Mouse (Mus musculus): ENCODE data around the gene Tifa.
"Not testable (repeated sequence)": the region's sequence is repeated elsewhere in the genome, so short reads cannot be mapped to it uniquely, and the experiment has no call there.

Tifa gene

DNA sequence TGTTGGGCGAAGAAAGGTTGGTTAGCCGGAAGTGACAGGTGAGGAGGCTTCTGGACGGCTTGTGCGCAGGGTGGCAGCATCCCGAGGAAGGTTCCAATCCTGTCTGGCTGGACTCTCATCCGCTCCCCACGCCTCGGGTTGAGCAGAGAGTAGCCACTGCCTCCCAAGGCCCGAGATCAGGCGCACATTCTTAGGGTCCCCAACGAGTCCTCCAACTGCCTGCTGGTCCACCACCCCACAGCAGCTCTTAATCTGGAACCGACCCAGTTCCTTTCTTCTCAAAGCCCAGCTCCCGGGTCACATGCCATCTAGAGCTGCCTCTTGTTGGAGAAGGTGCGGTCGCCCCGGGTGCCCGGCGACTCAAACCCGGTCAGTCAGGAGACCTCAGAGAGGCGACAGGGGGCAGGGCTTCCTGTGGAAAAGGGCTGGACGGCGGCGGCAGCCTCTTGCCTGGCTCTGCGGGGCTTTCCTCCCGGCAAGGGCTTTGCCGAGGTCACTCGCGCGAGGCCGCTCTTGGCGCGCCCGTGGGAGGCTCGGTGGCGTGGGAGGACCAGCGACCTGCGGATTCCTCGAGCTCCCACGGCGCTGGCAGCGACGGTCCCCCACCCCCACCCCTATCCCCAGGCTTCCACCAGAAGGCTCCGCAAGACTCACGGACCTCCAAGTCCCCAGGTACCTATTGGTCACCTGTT lies at the start of gene Tifa:
TSS of gene Tifa (plus strand) at position 306 of the 692 bp plus-strand sequence.
- peak; percentile 67 for DNase-seq (ENCODE audit: low read depth)

DNA sequence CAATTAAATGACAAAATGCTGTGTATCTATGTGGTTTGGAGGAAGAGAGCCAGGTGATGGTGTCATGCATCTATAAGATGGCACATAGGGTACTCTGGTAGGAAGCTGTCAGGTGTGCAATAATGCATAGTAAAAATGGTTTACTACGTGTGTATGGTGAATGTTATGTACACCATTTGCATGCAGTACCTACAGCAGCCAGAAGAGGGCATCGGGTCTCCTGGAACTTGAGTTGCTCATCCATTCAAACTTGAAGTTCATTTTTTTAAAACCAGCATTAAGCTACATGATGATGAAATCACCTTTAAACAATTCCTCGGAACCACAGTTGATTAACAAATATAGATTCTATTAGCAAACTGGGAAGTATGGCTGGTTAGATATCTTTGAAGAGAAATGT lies 48.1 kb upstream of the Tifa start:
- peak; percentile 15 for DNase-seq (ENCODE audit: low read depth)

DNA sequence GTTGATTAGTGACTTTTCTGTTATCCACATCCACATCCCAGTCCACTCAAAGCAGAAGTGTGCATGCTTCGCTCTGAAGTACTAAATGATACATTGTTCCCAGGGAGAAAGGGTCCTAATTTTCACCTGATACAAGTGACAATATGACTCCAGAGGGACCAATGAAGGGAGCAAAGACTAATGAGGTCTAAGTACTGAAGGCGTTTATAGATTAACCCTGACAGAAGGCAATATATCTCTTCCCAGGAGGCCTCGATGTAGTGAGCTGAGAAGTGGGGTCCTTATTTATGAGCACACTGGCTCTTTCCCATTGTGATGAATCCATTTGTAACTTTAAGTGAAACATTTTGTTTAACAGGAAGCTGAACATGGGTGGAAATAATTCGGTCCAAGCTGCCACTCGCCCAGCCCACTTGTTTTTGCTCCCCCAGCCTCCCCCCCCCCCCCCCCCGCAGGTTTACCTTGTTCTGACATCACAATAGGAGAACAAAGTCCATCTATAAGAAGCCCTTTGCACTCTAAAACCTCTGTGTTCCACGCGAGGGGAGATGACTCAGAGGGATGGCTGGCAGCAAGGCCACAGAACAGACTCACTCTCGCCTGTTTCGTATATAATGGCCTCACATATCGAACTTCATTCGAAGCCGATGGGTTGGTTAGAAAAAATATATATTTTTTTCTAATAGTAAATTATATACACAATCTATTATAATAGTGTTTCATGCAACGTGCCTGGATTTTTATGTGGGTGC lies 45.8 kb upstream of the Tifa start:
- DNase-seq (ENCODE audit: low read depth): no peak

DNA sequence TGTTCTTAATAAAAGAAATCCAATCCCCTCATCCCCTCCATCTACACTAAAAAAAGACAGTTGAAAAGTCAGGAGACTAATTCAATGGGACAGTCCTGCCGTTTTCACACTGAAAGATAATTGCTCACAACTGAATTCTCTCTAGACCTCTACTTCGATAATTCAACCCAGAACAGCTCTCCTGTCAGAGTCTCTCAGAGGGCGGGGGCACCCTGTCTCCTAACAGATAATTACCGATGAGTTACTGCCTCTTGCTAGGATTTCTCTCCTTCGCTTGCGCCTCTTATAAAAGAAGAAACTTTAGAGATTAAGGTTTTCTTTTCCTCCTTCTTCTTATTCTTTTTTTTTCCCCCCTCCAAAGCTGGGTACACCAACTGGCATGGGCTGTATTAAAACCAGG lies 44.1 kb upstream of the Tifa start:
- DNase-seq (ENCODE audit: low read depth): no peak

DNA sequence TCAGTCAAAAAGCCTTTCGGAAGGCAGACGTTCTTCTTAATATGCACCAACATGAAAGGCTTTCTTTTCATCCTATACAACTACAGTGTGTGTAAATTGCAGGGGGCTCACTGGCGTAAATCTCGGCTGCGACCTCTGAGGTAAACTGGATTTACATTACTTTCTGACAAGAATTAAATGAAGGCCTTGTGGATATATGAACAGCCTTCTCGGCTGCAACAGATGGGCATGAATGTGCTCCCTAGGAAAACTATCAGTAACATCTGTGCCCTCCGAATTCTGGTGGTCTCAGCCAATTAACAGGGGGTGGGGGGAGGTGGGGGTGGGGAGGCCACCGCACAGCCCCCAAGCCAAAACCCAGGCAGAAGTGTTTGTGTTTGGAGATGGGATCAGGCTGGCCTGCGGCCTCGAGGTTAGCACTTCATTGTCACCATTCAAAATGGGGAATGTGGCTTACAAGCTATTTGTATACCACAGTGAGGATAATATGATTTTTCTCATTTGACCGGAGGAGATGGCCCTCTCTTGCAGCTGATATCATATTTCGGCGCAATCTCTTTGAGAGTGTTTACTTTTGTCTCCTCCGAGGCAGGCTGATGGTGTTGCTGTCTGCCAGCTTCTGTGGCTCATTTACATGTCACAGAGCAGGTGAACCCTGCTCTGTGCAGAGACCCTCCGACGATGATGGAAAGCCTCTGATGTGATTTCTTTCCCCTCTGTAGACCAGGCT lies 43.5 kb upstream of the Tifa start:
- DNase-seq (ENCODE audit: low read depth): no peak

DNA sequence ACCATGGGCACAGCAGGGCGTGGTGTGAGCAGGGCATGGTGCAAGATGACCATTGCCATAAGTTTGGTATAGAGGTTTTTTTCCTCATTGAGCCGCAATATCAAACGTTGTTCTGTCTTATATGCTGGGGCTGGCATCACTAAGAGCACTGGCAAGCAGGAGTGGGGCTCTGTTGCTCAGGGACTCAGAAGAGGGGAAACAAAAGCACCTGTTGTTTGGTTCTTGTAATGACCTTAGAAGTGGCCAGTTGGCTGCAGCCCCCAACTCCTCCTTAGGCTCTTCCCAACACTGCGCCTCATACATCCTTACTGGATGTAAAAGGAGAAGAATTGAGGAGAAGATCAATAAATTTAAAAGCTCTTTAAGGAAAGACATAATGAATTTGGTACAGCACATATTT lies 41.0 kb upstream of the Tifa start:
- DNase-seq (ENCODE audit: low read depth): no peak

DNA sequence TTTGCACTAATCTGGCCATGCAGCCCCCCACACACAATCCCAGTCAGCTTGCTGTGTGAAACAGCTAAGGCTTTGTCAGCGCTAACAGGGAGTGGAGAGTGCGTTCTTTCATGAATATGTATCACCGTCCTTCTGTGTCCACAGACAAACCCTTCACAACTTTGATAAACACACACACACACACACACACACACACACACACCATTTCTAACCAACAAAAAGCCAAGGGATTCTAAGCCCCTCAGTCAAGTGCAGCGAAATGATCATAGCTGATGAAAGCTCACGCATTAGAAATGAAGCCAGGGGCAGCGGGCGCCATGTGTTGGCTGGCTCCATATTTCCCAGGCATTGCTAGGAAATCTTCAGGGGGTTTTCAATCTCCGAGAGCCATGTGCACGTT lies 40.3 kb upstream of the Tifa start:
- no peak for DNase-seq (ENCODE audit: low read depth)

DNA sequence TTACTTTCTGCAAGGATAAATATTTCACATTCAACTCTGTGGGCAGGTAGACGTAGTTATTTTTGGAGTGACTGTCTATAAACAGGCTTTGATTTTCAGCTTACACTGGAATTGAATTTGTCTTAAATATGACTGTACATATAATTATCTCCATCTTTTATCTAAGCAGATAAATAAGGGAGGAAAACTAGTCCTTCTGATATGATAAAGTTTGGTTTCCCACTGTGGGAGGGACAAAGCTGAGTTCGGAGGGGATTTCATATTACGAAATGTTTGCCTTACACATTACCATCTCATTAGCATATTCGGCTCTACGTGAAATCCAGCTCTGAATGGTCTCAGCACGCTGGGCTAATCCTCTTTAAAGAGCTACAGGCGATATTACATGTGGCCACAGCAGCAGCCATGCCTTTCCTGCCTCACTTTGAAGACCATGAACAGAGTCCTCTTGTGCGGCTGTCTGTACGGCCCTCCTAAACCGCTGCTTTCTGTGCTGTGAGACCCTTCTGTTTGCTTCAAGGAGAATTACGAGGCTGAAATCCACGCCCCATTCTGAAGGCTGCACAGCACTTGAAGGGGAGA lies 39.5 kb upstream of the Tifa start:
- DNase-seq (ENCODE audit: low read depth): no peak

DNA sequence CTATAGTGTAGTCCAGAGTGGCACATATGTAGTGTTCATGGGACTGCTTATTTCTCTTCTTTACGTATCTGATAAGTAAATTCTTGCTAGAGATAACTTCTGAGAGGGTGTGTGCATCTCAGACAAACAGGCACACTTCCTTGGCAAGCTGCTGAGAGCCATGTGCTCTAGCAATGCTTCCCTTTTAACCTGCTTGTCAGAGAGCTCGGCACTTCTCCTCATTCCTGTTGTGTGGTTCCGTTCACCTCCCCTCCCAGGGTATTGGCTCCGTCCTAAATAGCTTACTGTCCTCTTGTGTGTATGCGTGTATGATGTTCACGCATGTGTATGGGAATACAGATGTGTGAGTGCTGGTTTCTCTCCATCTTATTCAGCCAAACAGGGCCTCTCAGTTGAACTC lies 33.1 kb upstream of the Tifa start:
- no peak for DNase-seq (ENCODE audit: low read depth)

DNA sequence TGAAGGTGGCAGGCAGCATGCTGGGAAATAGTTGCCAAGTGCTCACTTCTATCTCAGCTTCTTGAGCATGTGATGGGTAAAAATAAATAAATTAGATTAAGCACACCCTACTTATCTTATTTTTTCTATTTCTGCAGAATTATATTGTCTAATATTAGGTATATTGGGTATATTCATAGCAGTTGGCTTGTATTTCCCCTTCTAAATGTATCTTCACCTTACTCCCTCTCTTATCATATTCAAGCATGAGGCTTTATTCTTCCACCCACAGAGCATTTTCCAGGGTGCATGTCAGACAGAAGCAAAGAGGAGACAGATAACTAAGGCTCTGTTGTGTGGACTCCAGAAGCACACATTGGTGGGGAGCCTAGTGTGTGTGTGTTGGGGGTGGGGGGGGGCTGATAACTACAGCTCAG lies 31.7 kb upstream of the Tifa start:
- DNase-seq (ENCODE audit: low read depth): no peak

DNA sequence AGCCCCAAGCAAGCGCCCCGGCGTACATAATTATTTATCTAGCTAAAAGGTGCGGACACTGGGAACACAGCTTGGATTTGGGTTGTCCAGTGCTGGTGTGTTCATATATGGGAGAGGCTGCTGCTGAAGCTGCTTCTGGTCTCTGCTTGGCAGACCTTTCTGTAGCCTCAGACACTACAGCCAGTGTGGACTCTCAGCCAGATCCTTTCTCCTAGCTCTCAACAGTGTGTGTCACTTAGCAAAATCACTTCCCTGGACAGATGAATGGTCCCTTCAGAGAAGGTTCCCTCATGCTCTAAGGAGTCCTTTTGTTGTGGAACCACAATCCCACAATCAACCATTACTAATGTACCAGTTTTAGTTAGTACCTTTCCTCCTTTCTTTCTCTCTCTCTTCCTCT lies 30.8 kb upstream of the Tifa start:
- DNase-seq (ENCODE audit: low read depth): peak; percentile 19

DNA sequence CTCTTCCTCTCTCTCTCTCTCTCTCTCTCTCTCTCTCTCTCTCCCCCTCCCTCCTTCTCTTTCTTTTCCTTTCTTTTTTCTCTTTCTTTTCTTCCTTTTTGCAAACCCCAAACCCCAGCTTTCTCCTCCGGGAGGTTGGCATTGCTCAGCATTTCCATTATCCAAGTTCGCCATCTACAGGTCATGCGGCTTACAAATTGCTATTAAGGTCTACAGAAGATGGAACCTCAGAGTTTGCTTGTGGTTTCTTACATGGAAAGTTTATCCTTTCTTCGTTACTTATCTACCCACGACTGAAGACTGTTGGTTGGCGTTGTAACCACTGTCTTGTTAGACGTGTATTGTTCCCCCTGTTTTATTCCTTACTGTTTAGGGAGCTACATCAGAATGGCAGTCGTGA lies 30.4 kb upstream of the Tifa start:
- DNase-seq (ENCODE audit: low read depth): peak; percentile 82

DNA sequence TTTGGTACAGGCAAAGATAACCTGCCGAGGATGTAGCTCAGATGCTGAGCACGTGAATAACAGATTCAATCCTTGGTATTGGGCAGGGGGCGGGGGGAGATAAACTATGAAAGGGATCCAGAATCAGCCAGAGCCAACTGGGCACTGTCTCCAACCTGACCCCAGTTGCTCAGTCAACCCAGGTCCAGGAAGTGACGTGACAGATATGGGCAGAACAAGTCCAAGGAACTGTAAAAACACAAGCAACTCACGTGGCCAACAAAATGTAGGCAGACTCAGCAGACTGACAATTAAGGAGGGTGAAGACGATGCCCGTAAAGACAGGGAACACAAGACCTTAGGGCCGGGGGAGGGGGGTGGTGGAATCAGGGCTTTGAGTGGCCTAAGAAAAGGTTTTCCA lies 27.2 kb upstream of the Tifa start:
- DNase-seq (ENCODE audit: low read depth): peak; percentile 36

DNA sequence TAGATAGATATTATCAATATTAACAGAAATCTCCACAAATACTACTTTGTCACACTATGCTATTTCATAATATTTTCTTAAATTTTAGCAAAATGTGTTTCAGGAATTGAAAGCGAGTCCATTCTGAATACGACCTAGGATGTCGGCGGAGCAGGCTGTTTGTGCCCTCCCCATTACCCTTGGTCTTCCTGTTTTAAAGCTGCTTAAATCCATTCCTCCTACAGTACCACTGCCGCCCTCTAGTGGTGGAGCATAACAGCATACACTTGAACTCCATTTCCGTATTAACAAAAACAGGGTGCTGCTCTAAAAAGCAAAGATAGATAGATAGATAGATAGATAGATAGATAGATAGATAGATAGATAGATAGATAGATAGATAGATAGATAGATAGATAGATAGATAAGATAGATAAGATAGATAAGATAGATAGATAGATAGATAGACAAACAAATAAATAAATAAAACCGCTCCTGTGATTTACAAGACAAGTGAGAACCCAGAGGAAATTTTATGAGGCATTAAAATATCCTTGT lies 26.5 kb upstream of the Tifa start:
- DNase-seq (ENCODE audit: low read depth): peak; percentile 97

DNA sequence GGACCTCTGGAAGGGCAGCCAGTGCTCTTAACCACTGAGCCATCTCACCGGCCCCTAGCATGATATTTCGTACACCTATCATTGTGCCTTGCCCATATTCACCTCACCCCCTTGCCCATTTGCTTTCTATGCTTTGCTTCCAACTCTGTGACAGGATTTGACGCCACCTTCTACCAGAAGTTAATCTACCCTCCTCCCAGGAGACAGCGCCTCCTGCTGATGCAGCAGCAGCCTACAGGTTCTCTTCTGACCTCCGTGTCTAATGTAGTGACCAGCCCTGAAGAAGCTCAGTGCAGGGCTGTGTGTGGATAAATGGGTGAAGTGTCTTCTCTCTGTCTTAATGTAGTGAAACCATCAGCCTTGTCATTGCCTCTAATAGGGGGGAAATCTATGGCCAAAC lies 25.1 kb upstream of the Tifa start:
- peak; percentile 38 for DNase-seq (ENCODE audit: low read depth)

DNA sequence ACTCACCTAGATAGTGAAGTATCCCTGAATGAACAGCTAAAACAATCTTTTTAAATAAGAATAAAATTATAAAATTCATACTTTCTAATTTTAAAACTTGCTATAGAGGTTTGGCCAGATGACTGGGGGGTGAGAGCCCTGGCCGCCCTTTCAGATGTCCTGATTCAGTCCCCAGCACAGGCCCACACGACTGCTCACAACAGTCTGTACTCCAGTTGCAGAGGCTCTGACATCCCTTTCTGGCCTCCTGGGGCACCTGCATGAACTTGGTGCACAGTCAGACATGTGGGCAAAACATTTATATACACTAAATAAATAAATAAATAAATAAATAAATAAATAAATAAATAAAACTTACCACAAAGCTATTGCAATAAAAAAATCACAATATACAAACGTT lies 23.6 kb upstream of the Tifa start:
- no peak for DNase-seq (ENCODE audit: low read depth)

DNA sequence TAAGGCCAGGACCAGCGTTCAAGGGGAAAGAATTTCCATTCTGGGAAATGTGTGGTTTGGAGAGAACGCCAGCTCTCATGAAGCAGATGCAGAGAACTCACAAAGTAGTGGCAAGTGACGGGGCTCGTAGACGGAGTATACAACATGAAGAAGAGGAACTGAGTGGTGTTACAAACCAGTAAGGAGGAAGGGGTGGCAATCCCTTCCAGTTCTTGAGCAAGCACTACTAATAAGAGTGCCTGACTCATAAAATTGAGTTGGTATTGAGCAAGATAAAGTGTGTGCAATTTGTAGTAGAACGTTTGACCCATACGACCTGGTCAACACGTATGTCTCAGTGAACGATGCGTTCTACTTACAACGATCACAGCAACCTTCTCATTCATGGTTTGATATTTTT lies 20.5 kb upstream of the Tifa start:
- DNase-seq (ENCODE audit: low read depth): peak; percentile 90

DNA sequence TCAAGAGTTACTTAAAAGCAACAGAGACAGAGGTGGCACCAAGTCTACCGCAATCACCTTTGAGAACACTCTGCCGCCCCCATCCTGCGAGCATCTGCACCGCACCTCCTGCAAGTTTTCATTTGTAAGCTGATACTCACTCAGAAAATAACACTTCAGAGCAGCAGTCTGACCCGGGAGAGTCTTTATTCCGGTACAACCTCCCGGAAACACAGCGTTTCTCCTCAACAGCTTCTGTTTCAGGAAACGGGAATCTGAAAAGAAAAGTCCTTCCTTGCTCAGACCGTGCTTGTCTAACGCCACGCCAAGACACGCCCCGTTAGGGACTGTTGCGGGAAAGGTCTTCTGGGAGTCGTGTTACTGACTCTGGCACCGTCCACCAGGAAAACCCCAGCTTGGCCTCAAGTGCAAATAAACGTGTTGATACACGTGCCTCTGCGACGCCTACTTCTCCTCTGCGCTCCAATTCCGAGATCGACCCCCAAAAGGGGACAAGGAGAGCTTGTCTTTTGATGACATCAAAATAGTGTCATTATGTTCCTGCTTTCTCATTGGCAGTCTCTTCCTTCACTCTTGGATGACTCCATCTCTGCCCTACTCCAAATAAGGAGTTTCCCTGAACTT lies 9.5 kb upstream of the Tifa start, which contains the start of gene Alpk1:
TSS of gene Alpk1 (minus strand) at position 507 of the 624 bp plus-strand sequence.
- DNase-seq (ENCODE audit: low read depth): peak; percentile 87

DNA sequence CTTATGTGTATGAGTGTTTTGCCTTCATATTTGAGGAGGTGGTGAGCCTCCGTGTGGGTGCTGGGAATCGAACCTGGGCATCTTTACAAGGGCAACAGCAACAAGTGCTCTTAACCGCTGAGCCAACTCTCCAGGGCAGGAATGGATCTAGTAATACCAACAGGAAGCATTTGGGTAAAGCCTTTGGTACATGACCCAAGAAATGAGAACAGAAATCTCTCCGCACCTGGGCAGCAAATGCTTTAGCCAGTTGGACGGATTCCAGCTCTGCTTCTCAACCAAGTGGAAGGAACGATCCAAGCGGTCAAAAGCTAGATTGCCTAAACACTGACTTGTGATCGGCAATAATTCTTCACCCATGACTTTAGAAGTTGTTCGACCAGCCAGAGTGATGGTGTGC lies 8.7 kb upstream of the Tifa start:
- no peak for DNase-seq (ENCODE audit: low read depth)

DNA sequence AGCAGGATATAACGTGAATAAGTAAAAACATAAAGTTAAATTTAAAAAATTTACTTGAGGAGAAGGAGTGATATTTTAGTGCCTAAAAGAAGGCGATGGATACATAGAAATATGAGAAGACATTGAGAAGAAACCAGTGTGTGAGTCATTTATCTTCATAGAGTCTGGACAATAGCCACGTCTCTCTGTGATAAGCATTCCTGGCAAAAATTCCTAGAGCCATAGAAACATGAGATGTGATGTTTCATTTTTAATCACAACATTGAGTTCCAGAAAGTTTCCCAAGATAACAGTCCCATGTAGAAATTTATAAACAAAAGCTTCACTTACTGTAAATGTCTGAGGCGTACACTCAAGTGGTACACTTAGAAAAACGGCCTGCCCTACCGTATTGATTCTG lies 6.7 kb upstream of the Tifa start:
- no peak for DNase-seq (ENCODE audit: low read depth)

DNA sequence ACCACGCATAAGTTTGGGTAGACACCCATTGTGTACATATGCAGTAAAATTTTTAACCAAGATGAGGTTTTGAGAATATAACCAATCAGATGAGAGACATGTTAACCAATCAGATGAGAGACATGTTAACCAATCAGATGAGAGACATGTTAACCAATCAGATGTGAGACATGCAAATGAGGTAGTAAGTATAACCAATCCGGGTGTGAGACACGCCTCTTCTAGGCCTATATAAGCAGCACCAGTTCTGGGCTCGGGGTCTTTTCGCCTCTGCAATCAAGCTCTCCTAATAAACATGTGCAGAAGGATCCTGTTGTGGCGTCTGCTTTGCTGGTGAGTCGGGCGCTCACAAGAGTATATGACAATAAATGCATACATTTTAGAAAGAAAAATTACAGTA lies 5.9 kb upstream of the Tifa start:
- not testable (repeated sequence) for DNase-seq (ENCODE audit: low read depth)

DNA sequence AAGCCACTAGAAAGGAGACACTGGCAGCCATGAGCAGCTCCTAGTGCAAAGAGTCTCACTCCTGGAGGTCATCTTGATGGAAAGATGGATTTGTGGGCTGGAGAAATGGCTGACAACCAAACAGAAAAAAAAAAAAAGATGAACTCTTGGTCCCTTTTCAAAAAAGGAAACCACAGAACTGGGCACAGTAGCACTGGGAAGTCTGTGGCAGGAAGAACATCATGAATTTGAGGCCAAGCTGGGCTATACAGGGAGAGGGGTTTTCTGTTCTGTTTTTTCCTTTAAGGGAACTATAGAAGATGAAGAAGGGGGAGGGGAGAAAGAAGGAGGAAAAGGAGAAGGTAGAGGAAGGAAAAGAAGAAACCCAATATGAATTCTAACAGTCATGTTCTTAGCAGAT lies 2.6 kb upstream of the Tifa start:
- DNase-seq (ENCODE audit: low read depth): peak; percentile 79
